Mouse (Mus musculus) brain, embryonic 14.5 days (tissue): ENCODE results near the gene Slc35f4.

Source experiments
- CTCF ChIP-seq: fragments of 200-500 bp; IDR thresholded peaks from 2 replicates; pipeline ENCODE4 v1.5.1; 2012; ENCODE audit warnings: inconsistent platforms, mild to moderate bottlenecking, moderate library complexity, borderline replicate concordance; ENCODE audit not compliant: insufficient read depth, insufficient read length; ENCODE audit errors: extremely low read depth
- POLR2A ChIP-seq: fragments of 200-500 bp; IDR thresholded peaks from 2 replicates; pipeline ENCODE4 v1.6.1; 2012; ENCODE audit warnings: mild to moderate bottlenecking, inconsistent platforms, borderline replicate concordance; ENCODE audit not compliant: poor library complexity, insufficient read depth, insufficient read length, severe bottlenecking; ENCODE audit errors: extremely low read depth

DNA sequence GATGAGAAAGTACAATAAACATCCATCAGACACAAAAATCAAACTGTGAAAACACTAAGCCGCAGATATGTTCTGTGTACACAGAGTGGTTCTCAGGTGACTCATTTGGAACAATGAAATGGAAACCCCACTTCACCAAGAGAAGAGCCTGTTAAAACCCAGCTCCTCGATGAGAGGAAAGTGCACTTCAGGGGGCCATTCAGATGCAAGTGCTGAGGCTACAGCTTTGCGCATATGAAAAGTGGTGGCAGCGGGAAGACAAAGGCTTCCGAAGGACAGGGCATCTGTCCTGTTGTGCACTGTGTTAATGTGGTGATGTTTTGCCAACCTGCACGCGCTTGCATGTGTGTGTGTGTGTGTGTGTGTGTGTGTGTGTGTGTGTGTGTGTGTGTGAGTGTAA, 78.2 kb downstream of the Slc35f4 start:
- TF ChIP-seq CTCF, result no peak
- no peak for TF ChIP-seq POLR2A
